Mouse (Mus musculus) kidney, adult 2 months (tissue): ENCODE data around the gene Gm9903. TPM values are rescaled to one million over a fixed set of nuclear protein-coding genes. Genes with fewer than 3 reads are reported as not detected.

Source experiments
- DNase-seq: peaks from one replicate; pipeline ENCODE4 v3.0.0; 2021
- H3K27ac ChIP-seq: fragments of 200-500 bp; 2 replicates; pipeline ENCODE4 v1.5.1; 2012; ENCODE audit warnings: low read depth, low read length, control low read depth, inconsistent platforms; ENCODE audit not compliant: insufficient read depth
- H3K27me3 ChIP-seq: fragments of 200-500 bp; replicated peaks from 2 replicates; pipeline ENCODE4 v1.6.1; 2012; ENCODE audit warnings: mild to moderate bottlenecking, moderate library complexity, low read length, inconsistent platforms; ENCODE audit not compliant: control insufficient read depth, insufficient read depth
- H3K36me3 ChIP-seq: fragments of 200-500 bp; 2 replicates; pipeline ENCODE4 v1.6.1; 2012; ENCODE audit warnings: mild to moderate bottlenecking, moderate library complexity, low read length, inconsistent platforms; ENCODE audit not compliant: control insufficient read depth, insufficient read depth
- H3K4me1 ChIP-seq: fragments of 200-500 bp; 2 replicates; pipeline ENCODE4 v1.6.1; 2011; ENCODE audit warnings: low read length; ENCODE audit not compliant: control insufficient read depth, insufficient read depth
- H3K4me3 ChIP-seq: fragments of 200-500 bp; 2 replicates; pipeline ENCODE4 v1.5.1; 2011; ENCODE audit warnings: mild to moderate bottlenecking, low read depth, low read length, control low read depth; ENCODE audit not compliant: insufficient read depth
- CTCF ChIP-seq: fragments of 200-500 bp; conservative IDR thresholded peaks from 2 replicates; pipeline ENCODE4 v1.5.1; 2011; ENCODE audit warnings: low read depth, mild to moderate bottlenecking, control low read depth, low read length, moderate library complexity, mixed read lengths; ENCODE audit not compliant: insufficient read depth, insufficient read length
- POLR2A ChIP-seq: fragments of 200-500 bp; IDR thresholded peaks from one replicate; pipeline ENCODE4 v1.6.1; 2011; ENCODE audit warnings: low read depth, low read length, control low read depth
- WGBS: fragments of 180-500 bp; shearing (Covaris S2); methylation state at CpG from one replicate; pipeline ENCODE4 v1.1.7; 2018; 5-methylcytosine and 5-hydroxymethylcytosine counted together
- polyA plus RNA-seq: library from polyadenylated mRNA; depleted of rRNA; stranded (reverse); fragments of >200 nt; gene quantifications from 2 replicates; pipeline ENCODE4 v1.2.3, GENCODE M21; 2012

Gene Gm9903
- polyA plus RNA-seq, 1 experiment: 0.77 TPM

GRCm38 (mm10) chr5:33628820-33629300 lies 865 bp upstream of the Gm9903 start:
- TF ChIP-seq POLR2A (no peak), CTCF (no peak)
- Histone ChIP-seq H3K27me3 (no peaks in the 10 kb centered on the region), H3K4me1 (peaks cover 6% of the 10 kb centered on the region; the same call in 1 of the 2 replicates), H3K27ac (peak overlapping the region; percentile 78), H3K36me3 (no peaks in the 10 kb centered on the region), H3K4me3 (peak overlapping the region; percentile 93)
- peak; percentile 60 for DNase-seq
- under 1% methylated on average over 24 of the region's 24 CpGs for WGBS

GRCm38 (mm10) chr5:33630061-33630460 lies 336 bp downstream of the Gm9903 start:
- no peaks in the 10 kb centered on the region for H3K36me3 ChIP-seq
- no peak for TF ChIP-seq CTCF
- no peak for TF ChIP-seq POLR2A
- H3K4me3 ChIP-seq: peak overlapping the region; percentile 51
- 1% methylated on average over 9 of the region's 9 CpGs for WGBS
- DNase-seq: peak; percentile 52
- no peaks in the 10 kb centered on the region for H3K27me3 ChIP-seq
- H3K27ac ChIP-seq: 0 out of 2 replicates have a peak overlapping the region, but pooled peaks have one; percentile 3
- H3K4me1 ChIP-seq: peaks cover 6% of the 10 kb centered on the region; the same call in 1 of the 2 replicates

GRCm38 (mm10) chr5:33630615-33631014 lies 890 bp downstream of the Gm9903 start:
- H3K27ac ChIP-seq: no peak overlapping the region
- no peaks in the 10 kb centered on the region for H3K27me3 ChIP-seq
- no peak overlapping the region for H3K4me3 ChIP-seq
- H3K4me1 ChIP-seq: peaks cover 6% of the 10 kb centered on the region; the same call in 1 of the 2 replicates
- 64% methylated on average over 4 of the region's 4 CpGs for WGBS
- no peaks in the 10 kb centered on the region for H3K36me3 ChIP-seq
- TF ChIP-seq CTCF: no peak
- TF ChIP-seq POLR2A: no peak
- DNase-seq: no peak

- Histone ChIP-seq H3K27ac (no peak overlapping the region), H3K4me1 (peaks cover 6% of the 10 kb centered on the region; the same call in 1 of the 2 replicates), H3K27me3 (no peaks in the 10 kb centered on the region), H3K36me3 (no peaks in the 10 kb centered on the region), H3K4me3 (no peak overlapping the region)
- DNase-seq: no peak
- TF ChIP-seq POLR2A (no peak), CTCF (no peak)
- WGBS: 71% methylated on average over 1 of the region's 1 CpGs
These were observed 2.8 kb downstream of the Gm9903 start for GRCm38 (mm10) chr5:33632526-33632925.

- WGBS: 94% methylated on average over 3 of the region's 3 CpGs
- H3K27me3 ChIP-seq: no peaks in the 10 kb centered on the region
These were observed 5.6 kb downstream of the Gm9903 start for GRCm38 (mm10) chr5:33635361-33635760.

DNA sequence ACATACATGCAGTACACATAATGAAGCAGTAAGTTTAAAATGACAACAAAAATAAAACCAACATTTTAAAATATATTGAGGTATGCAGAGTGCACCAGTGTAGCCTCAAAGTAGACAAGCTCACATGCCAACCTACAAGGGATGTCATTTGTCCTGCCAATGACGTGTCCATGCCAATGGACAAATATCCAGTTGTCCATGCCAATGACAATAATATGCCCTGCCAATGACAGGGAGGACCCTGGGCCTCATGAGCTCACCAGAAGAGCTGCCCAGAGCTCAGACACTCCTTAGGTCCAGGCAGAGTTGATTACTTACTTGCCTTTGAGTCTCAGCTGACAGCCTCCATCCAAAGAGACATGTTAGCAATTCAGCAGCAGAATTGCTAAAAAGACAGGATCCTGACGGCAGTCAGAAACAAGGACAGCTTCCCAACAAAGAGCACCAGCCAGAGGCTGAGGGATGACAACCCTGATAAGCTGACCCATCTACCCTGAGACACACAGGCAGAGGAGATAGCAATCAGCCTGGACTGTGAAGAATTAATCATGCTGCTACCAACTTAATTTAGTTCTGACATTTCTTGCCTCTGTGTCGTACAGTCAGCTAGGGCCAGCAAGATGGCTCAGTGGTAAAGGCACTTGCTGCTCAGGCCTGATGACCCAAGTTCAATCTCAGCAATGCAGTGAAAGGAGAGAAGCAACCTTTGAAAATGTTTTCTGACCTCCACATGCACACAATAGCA lies 8.1 kb downstream of the Gm9903 start:
- WGBS: 76% methylated on average over 3 of the region's 3 CpGs
- Histone ChIP-seq H3K36me3 (peaks cover 5% of the 10 kb centered on the region), H3K27me3 (no peaks in the 10 kb centered on the region), H3K4me3 (no peak overlapping the region), H3K27ac (no peak overlapping the region), H3K4me1 (no peaks in the 10 kb centered on the region)
- TF ChIP-seq POLR2A (no peak), CTCF (no peak)
- DNase-seq: no peak

More at GRCm38 (mm10) chr5:33635361-33635760, 5.6 kb downstream of the Gm9903 start:
- no peaks in the 10 kb centered on the region for H3K4me1 ChIP-seq
- DNase-seq: no peak
- H3K27ac ChIP-seq: no peak overlapping the region
- TF ChIP-seq POLR2A (no peak), CTCF (no peak)
- H3K36me3 ChIP-seq: no peaks in the 10 kb centered on the region
- H3K4me3 ChIP-seq: no peak overlapping the region

DNA sequence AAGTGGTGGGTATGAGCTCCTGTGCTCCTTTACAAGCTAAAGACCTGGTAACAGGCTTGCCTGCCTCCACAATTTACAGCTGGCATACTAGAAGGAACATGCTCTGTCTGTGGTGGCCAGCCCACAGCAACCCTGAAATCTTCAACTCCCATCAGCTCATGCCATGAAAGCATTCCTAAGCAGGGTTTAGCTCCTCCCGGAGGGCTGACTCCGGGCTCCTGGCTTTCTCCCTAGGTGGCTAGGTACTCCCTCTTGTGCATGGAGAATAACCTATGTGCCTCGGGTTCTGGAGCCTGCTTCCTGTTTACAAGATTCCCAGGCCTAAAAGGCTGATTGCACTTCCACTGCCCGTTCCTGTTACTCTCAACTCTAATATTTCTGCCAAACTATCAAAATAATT lies 9.1 kb downstream of the Gm9903 start:
- Histone ChIP-seq H3K36me3 (peaks cover 12% of the 10 kb centered on the region), H3K27me3 (no peaks in the 10 kb centered on the region), H3K4me3 (no peak overlapping the region), H3K27ac (no peak overlapping the region), H3K4me1 (no peaks in the 10 kb centered on the region)
- DNase-seq: no peak
- no peak for TF ChIP-seq CTCF
- TF ChIP-seq POLR2A: no peak
- 51% methylated on average over 4 of the region's 4 CpGs for WGBS

DNA sequence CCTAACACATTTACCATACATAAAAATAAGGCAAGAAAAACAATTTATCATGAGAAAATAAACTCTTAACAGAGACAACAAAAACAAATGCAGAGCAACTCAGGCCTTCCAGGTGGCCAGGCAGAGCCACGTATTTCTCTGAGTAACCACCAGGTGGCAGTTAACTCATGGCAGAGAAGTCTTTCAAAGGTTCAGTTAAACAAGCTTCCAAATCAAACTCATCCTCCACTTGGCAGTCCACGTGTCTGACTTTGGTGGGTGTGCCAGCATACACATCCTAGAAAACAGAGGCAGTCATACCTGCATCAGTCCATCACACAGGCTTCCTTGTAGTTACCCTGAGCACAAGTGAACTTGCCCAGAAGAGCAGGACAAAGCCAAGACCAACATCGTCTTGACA lies 10.9 kb downstream of the Gm9903 start:
- 34% methylated on average over 3 of the region's 3 CpGs for WGBS
- DNase-seq: peak; percentile 59

More for the DNA sequence above, 10.9 kb downstream of the Gm9903 start:
- no peaks in the 10 kb centered on the region; the same call in 1 of the 2 replicates for H3K4me1 ChIP-seq
- H3K27me3 ChIP-seq: no peaks in the 10 kb centered on the region
- H3K4me3 ChIP-seq: no peak overlapping the region
- no peak overlapping the region for H3K27ac ChIP-seq
- TF ChIP-seq CTCF: peak; percentile 64
- TF ChIP-seq POLR2A: no peak
- H3K36me3 ChIP-seq: peaks cover 16% of the 10 kb centered on the region
